Mouse (Mus musculus): ENCODE measurements around the gene Cars2.

DNA sequence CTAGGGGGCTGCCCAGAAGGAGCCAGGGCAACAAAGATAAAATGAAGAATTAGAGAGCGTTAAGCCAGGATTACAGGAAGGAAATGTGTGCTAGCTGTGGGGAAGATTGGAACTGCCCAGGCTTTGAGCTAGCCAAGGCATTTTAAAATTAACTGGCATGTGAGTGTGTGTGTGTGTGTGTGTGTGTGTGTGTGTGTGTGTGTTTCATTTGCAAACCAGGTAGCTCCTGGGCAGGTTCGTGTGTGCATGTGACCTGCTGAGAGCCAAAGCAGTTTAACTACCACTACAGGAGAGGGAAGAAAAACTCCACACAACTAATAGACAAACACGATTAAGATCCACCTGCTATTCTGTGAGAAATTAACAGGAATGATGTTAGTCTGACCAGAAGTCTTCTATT, 27.3 kb downstream of the Cars2 start:
- no peak for TF ChIP-seq GATA1 (IDR thresholded peaks at IDR 0.05; ENCODE audit: low read depth, low read length)
- no peak for TF ChIP-seq ELF1 (IDR thresholded peaks at IDR 0.05; ENCODE audit: low read depth, low read length)
- TF ChIP-seq CTCF (IDR thresholded peaks at IDR 0.05 in 2 of 3, conservative IDR thresholded peaks at IDR 0.05 in 1 of 3; ENCODE audit: control insufficient read depth in 1 of 3, insufficient read depth in 1 of 3, low read depth in 2 of 3, low read length in 3 of 3, poor library complexity in 1 of 3, severe bottlenecking in 1 of 3): no peak
- TF ChIP-seq ZC3H11A (IDR thresholded peaks at IDR 0.05; ENCODE audit: low read depth, low read length): no peak
- no peak for TF ChIP-seq POLR2A (IDR thresholded peaks at IDR 0.05; ENCODE audit: control insufficient read depth in 1 of 2, insufficient read depth in 1 of 2, low read depth in 1 of 2, low read length in 2 of 2, poor library complexity in 1 of 2)
- TF ChIP-seq USF2 (IDR thresholded peaks at IDR 0.05; ENCODE audit: borderline replicate concordance in 1 of 2, insufficient read depth in 1 of 2, low read depth in 1 of 2, low read length in 2 of 2): no peak
- no peak for TF ChIP-seq KAT2A (conservative IDR thresholded peaks at IDR 0.05; ENCODE audit: low read depth, low read length)
- no peak for TF ChIP-seq ZMIZ1 (IDR thresholded peaks at IDR 0.05; ENCODE audit: low read depth, low read length)
- no peak for TF ChIP-seq ETS1 (IDR thresholded peaks at IDR 0.05; ENCODE audit: low read depth, low read length)
- TF ChIP-seq JUND (IDR thresholded peaks at IDR 0.05; ENCODE audit: low read depth, low read length): no peak
- TF ChIP-seq MAFK (IDR thresholded peaks at IDR 0.05; ENCODE audit: borderline replicate concordance, low read depth, low read length): no peak
- TF ChIP-seq EP300 (IDR thresholded peaks at IDR 0.05; ENCODE audit: low read depth in 1 of 2, low read length in 2 of 2): no peak
- TF ChIP-seq POLR2AphosphoS2 (IDR thresholded peaks at IDR 0.05; ENCODE audit: low read length): no peak
- TF ChIP-seq CHD2 (IDR thresholded peaks at IDR 0.05; ENCODE audit: low read length): no peak

All from MEL (cell line).